Mouse (Mus musculus): ENCODE measurements at regions not wholly inside any gene's neighbourhood (a gene's known extent, or its start where the extent isn't known, plus 50 kb on each side); places are given as distances from the start of the nearest gene placed in this dataset.

DNA sequence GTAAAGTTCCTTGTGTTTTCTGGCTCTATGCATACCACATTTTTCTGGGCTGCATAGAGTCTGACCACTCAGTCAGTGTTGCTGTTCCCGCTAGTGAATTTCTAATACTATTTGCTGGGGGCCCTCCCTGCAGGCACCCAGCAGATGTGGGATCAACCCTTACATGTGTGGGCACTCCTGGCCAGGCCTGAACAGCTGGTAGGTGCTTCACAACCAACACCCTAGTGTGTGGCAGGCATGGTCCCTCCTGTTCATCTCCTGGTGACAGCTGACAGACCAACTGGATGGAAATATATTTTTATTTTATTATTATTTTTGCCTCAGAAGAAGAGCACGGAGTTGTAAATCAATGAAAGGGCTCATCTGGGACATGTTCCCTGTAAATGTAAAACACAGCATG is 154.4 kb upstream of the Sulf2 start:
- 79% methylated on average over 2 of the region's 2 CpGs for WGBS
- TF ChIP-seq POLR2A (IDR thresholded peaks at IDR 0.05; ENCODE audit: borderline replicate concordance, extremely low read depth, insufficient read depth, insufficient read length), result no peak
- ATAC-seq (ENCODE audit: low FRiP score, low read depth), result no peak

DNA sequence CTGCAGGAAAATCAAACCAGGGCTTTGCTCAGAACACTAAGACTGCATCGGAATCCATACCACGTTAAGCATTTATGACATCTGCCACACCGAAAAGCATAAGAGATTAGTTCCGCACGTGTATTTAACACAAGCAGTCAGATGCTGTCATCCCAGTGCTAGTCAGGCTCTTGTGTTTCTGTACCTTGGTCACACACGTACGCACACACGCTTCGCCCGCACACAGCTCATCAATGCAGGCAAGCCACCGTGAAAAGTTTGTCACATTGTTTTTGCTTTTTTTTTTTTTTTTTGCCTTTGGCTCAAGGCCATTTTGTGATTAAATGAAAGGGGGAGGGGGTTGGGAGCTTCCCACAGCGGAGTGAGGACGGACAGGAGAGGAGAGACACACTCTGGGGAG is 152.1 kb upstream of the Sulf2 start:
- Histone ChIP-seq H3K4me1 (ENCODE audit: control insufficient read depth, insufficient read depth, low read length) (0 out of 2 replicates have a peak, but pooled peaks cover 7% of the 10 kb centered on the region), H3K4me2 (replicated peaks; ENCODE audit: low read depth, low read length, severe bottlenecking) (no peak overlapping the region), H3K9ac (ENCODE audit: low read depth, low read length, severe bottlenecking) (no peak overlapping the region), H3K4me3 (replicated peaks; ENCODE audit: low read length) (no peak overlapping the region), H3K9me3 (ENCODE audit: control insufficient read depth, low read length) (no peaks in the 10 kb centered on the region), H3K27me3 (ENCODE audit: control insufficient read depth, insufficient read depth, low read length) (no peaks in the 10 kb centered on the region), H3K36me3 (ENCODE audit: control insufficient read depth, insufficient read depth, low read length) (no peaks in the 10 kb centered on the region), H3K27ac (replicated peaks; ENCODE audit: low read depth, low read length) (no peak overlapping the region)
- ATAC-seq (ENCODE audit: low FRiP score, low read depth), result no peak
- 67% methylated on average over 13 of the region's 13 CpGs for WGBS
- DNase-seq (ENCODE audit: low spot score), result no peak
- TF ChIP-seq POLR2A (IDR thresholded peaks at IDR 0.05; ENCODE audit: borderline replicate concordance, extremely low read depth, insufficient read depth, insufficient read length), result no peak

More for the DNA sequence above, 154.4 kb upstream of the Sulf2 start:
- H3K4me3 ChIP-seq (replicated peaks; ENCODE audit: low read length), result no peak overlapping the region
- no peak overlapping the region for H3K4me2 ChIP-seq (replicated peaks; ENCODE audit: low read depth, low read length, severe bottlenecking)
- no peak overlapping the region for H3K9ac ChIP-seq (ENCODE audit: low read depth, low read length, severe bottlenecking)
- no peaks in the 10 kb centered on the region for H3K36me3 ChIP-seq (ENCODE audit: control insufficient read depth, insufficient read depth, low read length)
- no peaks in the 10 kb centered on the region for H3K9me3 ChIP-seq (ENCODE audit: control insufficient read depth, low read length)
- no peak overlapping the region for H3K27ac ChIP-seq (replicated peaks; ENCODE audit: low read depth, low read length)
- peaks cover 8% of the 10 kb centered on the region; the same call in 1 of the 2 replicates for H3K4me1 ChIP-seq (ENCODE audit: control insufficient read depth, insufficient read depth, low read length)
- H3K27me3 ChIP-seq (ENCODE audit: control insufficient read depth, insufficient read depth, low read length), result no peaks in the 10 kb centered on the region
- no peak for DNase-seq (ENCODE audit: low spot score)

GRCm38 (mm10) chr2:166305044-166306002 is 149.9 kb upstream of the Sulf2 start:
- ATAC-seq (ENCODE audit: low FRiP score, low read depth), result peak; percentile 39; the same call in 1 of the 2 replicates

DNA sequence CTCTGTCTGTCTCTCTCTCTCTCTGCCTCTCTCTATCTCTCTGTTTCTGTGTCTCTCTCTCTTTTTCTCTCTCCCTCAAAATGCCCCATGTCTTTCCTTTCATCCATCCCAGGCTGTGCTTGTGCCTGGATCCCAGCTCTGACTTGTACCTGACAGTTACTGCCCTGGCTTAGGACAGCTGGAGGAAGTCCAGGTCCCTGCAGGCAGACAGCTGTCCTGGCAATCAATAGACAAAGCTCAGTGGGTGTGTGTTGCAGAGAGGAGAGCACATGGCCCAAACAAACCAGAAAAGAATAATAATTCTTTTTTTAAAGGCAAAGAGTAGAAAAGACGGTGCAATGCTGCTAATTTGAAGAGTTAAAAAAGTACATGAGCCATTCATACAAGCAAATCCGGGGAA is 148.4 kb upstream of the Sulf2 start:
- no peak overlapping the region for H3K4me3 ChIP-seq (replicated peaks; ENCODE audit: low read length)
- ATAC-seq (ENCODE audit: low FRiP score, low read depth), result no peak
- no peak overlapping the region for H3K27ac ChIP-seq (replicated peaks; ENCODE audit: low read depth, low read length)
- H3K4me2 ChIP-seq (replicated peaks; ENCODE audit: low read depth, low read length, severe bottlenecking), result no peak overlapping the region
- H3K36me3 ChIP-seq (ENCODE audit: control insufficient read depth, insufficient read depth, low read length), result no peaks in the 10 kb centered on the region
- H3K4me1 ChIP-seq (ENCODE audit: control insufficient read depth, insufficient read depth, low read length), result 0 out of 2 replicates have a peak, but pooled peaks cover 7% of the 10 kb centered on the region
- H3K27me3 ChIP-seq (ENCODE audit: control insufficient read depth, insufficient read depth, low read length), result no peaks in the 10 kb centered on the region
- no peak overlapping the region for H3K9ac ChIP-seq (ENCODE audit: low read depth, low read length, severe bottlenecking)
- WGBS, result 67% methylated on average over 2 of the region's 2 CpGs
- TF ChIP-seq POLR2A (IDR thresholded peaks at IDR 0.05; ENCODE audit: borderline replicate concordance, extremely low read depth, insufficient read depth, insufficient read length), result no peak
- peak; percentile 24 for DNase-seq (ENCODE audit: low spot score)
- no peaks in the 10 kb centered on the region for H3K9me3 ChIP-seq (ENCODE audit: control insufficient read depth, low read length)

More at GRCm38 (mm10) chr2:166305044-166306002, 149.9 kb upstream of the Sulf2 start:
- H3K4me3 ChIP-seq (replicated peaks; ENCODE audit: low read length), result no peak overlapping the region
- no peaks in the 10 kb centered on the region for H3K9me3 ChIP-seq (ENCODE audit: control insufficient read depth, low read length)
- no peak overlapping the region for H3K4me2 ChIP-seq (replicated peaks; ENCODE audit: low read depth, low read length, severe bottlenecking)
- DNase-seq (ENCODE audit: low spot score), result peak; percentile 18
- no peak overlapping the region for H3K27ac ChIP-seq (replicated peaks; ENCODE audit: low read depth, low read length)
- H3K4me1 ChIP-seq (ENCODE audit: control insufficient read depth, insufficient read depth, low read length), result 0 out of 2 replicates have a peak, but pooled peaks cover 7% of the 10 kb centered on the region
- 75% methylated on average over 30 of the region's 30 CpGs for WGBS
- no peaks in the 10 kb centered on the region for H3K27me3 ChIP-seq (ENCODE audit: control insufficient read depth, insufficient read depth, low read length)
- no peaks in the 10 kb centered on the region for H3K36me3 ChIP-seq (ENCODE audit: control insufficient read depth, insufficient read depth, low read length)
- H3K9ac ChIP-seq (ENCODE audit: low read depth, low read length, severe bottlenecking), result no peak overlapping the region
- TF ChIP-seq POLR2A (IDR thresholded peaks at IDR 0.05; ENCODE audit: borderline replicate concordance, extremely low read depth, insufficient read depth, insufficient read length), result no peak

GRCm38 (mm10) chr2:166301161-166301560 is 145.7 kb upstream of the Sulf2 start:
- TF ChIP-seq POLR2A (IDR thresholded peaks at IDR 0.05; ENCODE audit: borderline replicate concordance, extremely low read depth, insufficient read depth, insufficient read length), result no peak
- H3K4me2 ChIP-seq (replicated peaks; ENCODE audit: low read depth, low read length, severe bottlenecking), result no peak overlapping the region
- H3K9ac ChIP-seq (ENCODE audit: low read depth, low read length, severe bottlenecking), result no peak overlapping the region
- WGBS, result 77% methylated on average over 9 of the region's 9 CpGs
- H3K36me3 ChIP-seq (ENCODE audit: control insufficient read depth, insufficient read depth, low read length), result no peaks in the 10 kb centered on the region
- no peaks in the 10 kb centered on the region for H3K27me3 ChIP-seq (ENCODE audit: control insufficient read depth, insufficient read depth, low read length)
- no peak overlapping the region for H3K27ac ChIP-seq (replicated peaks; ENCODE audit: low read depth, low read length)
- ATAC-seq (ENCODE audit: low FRiP score, low read depth) (no peak), DNase-seq (ENCODE audit: low spot score) (no peak)
- no peak overlapping the region for H3K4me3 ChIP-seq (replicated peaks; ENCODE audit: low read length)
- 0 out of 2 replicates have a peak, but pooled peaks cover 7% of the 10 kb centered on the region for H3K4me1 ChIP-seq (ENCODE audit: control insufficient read depth, insufficient read depth, low read length)
- no peaks in the 10 kb centered on the region for H3K9me3 ChIP-seq (ENCODE audit: control insufficient read depth, low read length)

Data from limb, embryonic 14.5 days (tissue).